Mouse (Mus musculus): ENCODE results near the gene Elmod2. TPM values are rescaled to one million over a fixed set of nuclear protein-coding genes. Genes with fewer than 3 reads are reported as not detected.

The Elmod2 gene
- 26.4 and 31.0 TPM in 2 replicates for polyA plus RNA-seq (2015; fragmentation: Nextera tagmentation; extraction: Ambion mirVana)

- WGBS = under 1% methylated on average over 85 of the region's 85 CpGs
- Histone ChIP-seq H3K27me3 (replicated peaks) (no peaks in the 10 kb centered on the region), H3K9me3 (no peaks in the 10 kb centered on the region), H3K27ac (peak within 1 kb of the TSS; percentile 78), H3K4me2 (peak within 1 kb of the TSS; percentile 80), H3K4me3 (peak within 1 kb of the TSS; percentile 66), H3K4me1 (peaks cover 24% of the 10 kb centered on the region), H3K36me3 (replicated peaks) (peaks cover 10% of the 10 kb centered on the region; the same call in 1 of the 2 replicates), H3K9ac (peak within 1 kb of the TSS; percentile 64)
- ATAC-seq (replicated peaks) = peak; percentile 99
Measured at GRCm38 (mm10) chr8:83331899-83332697, at the start of gene Elmod2. Gene Elmod2, minus strand, starts transcription at chr8:83332486.

- Histone ChIP-seq H3K27ac (no peak overlapping the region), H3K36me3 (replicated peaks) (no peaks in the 10 kb centered on the region), H3K4me2 (no peak overlapping the region), H3K4me1 (no peaks in the 10 kb centered on the region), H3K27me3 (replicated peaks) (no peaks in the 10 kb centered on the region), H3K4me3 (no peak overlapping the region), H3K9me3 (no peaks in the 10 kb centered on the region), H3K9ac (no peak overlapping the region)
- no peak for ATAC-seq (replicated peaks)
- WGBS = 82% methylated on average over 2 of the region's 2 CpGs
Measured at GRCm38 (mm10) chr8:83381016-83381415, 48.7 kb upstream of the Elmod2 start.

GRCm38 (mm10) chr8:83380141-83380540 is 47.9 kb upstream of the Elmod2 start:
- no peak for ATAC-seq (replicated peaks)
- 76% methylated on average over 4 of the region's 4 CpGs for WGBS
- no peaks in the 10 kb centered on the region for H3K9me3 ChIP-seq
- H3K4me2 ChIP-seq = no peak overlapping the region
- H3K9ac ChIP-seq = no peak overlapping the region
- no peaks in the 10 kb centered on the region for H3K4me1 ChIP-seq
- no peaks in the 10 kb centered on the region for H3K27me3 ChIP-seq (replicated peaks)
- no peak overlapping the region for H3K27ac ChIP-seq
- H3K4me3 ChIP-seq = no peak overlapping the region
- H3K36me3 ChIP-seq (replicated peaks) = no peaks in the 10 kb centered on the region

- Histone ChIP-seq H3K27ac (no peak overlapping the region), H3K4me2 (no peak overlapping the region), H3K27me3 (replicated peaks) (no peaks in the 10 kb centered on the region), H3K4me3 (no peak overlapping the region), H3K9ac (no peak overlapping the region), H3K9me3 (no peaks in the 10 kb centered on the region), H3K36me3 (replicated peaks) (no peaks in the 10 kb centered on the region), H3K4me1 (no peaks in the 10 kb centered on the region)
- no peak for ATAC-seq (replicated peaks)
Measured at GRCm38 (mm10) chr8:83377231-83377630, 44.9 kb upstream of the Elmod2 start.

- 68% methylated on average over 7 of the region's 7 CpGs for WGBS
Measured at GRCm38 (mm10) chr8:83363156-83363769, 31.0 kb upstream of the Elmod2 start.

GRCm38 (mm10) chr8:83351315-83351714 is 19.0 kb upstream of the Elmod2 start:
- H3K4me3 ChIP-seq = no peak overlapping the region
- H3K4me2 ChIP-seq = no peak overlapping the region
- no peak overlapping the region for H3K9ac ChIP-seq
- H3K27ac ChIP-seq = no peak overlapping the region
- no peak for ATAC-seq (replicated peaks)
- 96% methylated on average over 2 of the region's 2 CpGs for WGBS
- no peaks in the 10 kb centered on the region for H3K4me1 ChIP-seq
- no peaks in the 10 kb centered on the region for H3K9me3 ChIP-seq
- H3K36me3 ChIP-seq (replicated peaks) = no peaks in the 10 kb centered on the region
- H3K27me3 ChIP-seq (replicated peaks) = no peaks in the 10 kb centered on the region

More at GRCm38 (mm10) chr8:83363156-83363769, 31.0 kb upstream of the Elmod2 start:
- H3K4me2 ChIP-seq = no peak overlapping the region
- H3K36me3 ChIP-seq (replicated peaks) = no peaks in the 10 kb centered on the region
- no peaks in the 10 kb centered on the region for H3K27me3 ChIP-seq (replicated peaks)
- no peaks in the 10 kb centered on the region for H3K9me3 ChIP-seq
- no peaks in the 10 kb centered on the region for H3K4me1 ChIP-seq
- no peak overlapping the region for H3K27ac ChIP-seq
- H3K9ac ChIP-seq = no peak overlapping the region
- no peak for ATAC-seq (replicated peaks)
- no peak overlapping the region for H3K4me3 ChIP-seq

- 87% methylated on average over 18 of the region's 18 CpGs for WGBS
- no peaks in the 10 kb centered on the region for H3K36me3 ChIP-seq (replicated peaks)
- H3K9me3 ChIP-seq = no peaks in the 10 kb centered on the region
Measured at GRCm38 (mm10) chr8:83348263-83348662, 16.0 kb upstream of the Elmod2 start, which contains the start of gene Mgat4d. Gene Mgat4d, plus strand, starts transcription at chr8:83348471.

GRCm38 (mm10) chr8:83342693-83343092 is 10.4 kb upstream of the Elmod2 start:
- Histone ChIP-seq H3K27ac (no peak overlapping the region), H3K4me2 (no peak overlapping the region), H3K27me3 (replicated peaks) (no peaks in the 10 kb centered on the region), H3K9me3 (no peaks in the 10 kb centered on the region), H3K9ac (no peak overlapping the region), H3K4me3 (no peak overlapping the region), H3K4me1 (no peaks in the 10 kb centered on the region), H3K36me3 (replicated peaks) (no peaks in the 10 kb centered on the region)
- no peak for ATAC-seq (replicated peaks)

More at GRCm38 (mm10) chr8:83348263-83348662, 16.0 kb upstream of the Elmod2 start, which contains the start of gene Mgat4d:
- Histone ChIP-seq H3K4me3 (no peak within 1 kb of the TSS), H3K9ac (no peak within 1 kb of the TSS), H3K4me1 (no peaks in the 10 kb centered on the region), H3K27ac (no peak within 1 kb of the TSS), H3K27me3 (replicated peaks) (no peaks in the 10 kb centered on the region), H3K4me2 (no peak within 1 kb of the TSS)
- no peak for ATAC-seq (replicated peaks)

- 87% methylated on average over 3 of the region's 3 CpGs for WGBS
- ATAC-seq (replicated peaks) = no peak
Measured at GRCm38 (mm10) chr8:83342076-83342475, 9.8 kb upstream of the Elmod2 start.

GRCm38 (mm10) chr8:83332864-83333263 is 578 bp upstream of the Elmod2 start:
- ATAC-seq (replicated peaks) = peak; percentile 6; the same call in 1 of the 2 replicates
- WGBS = 6% methylated on average over 7 of the region's 7 CpGs

More at GRCm38 (mm10) chr8:83342076-83342475, 9.8 kb upstream of the Elmod2 start:
- no peaks in the 10 kb centered on the region for H3K9me3 ChIP-seq
- no peak overlapping the region for H3K9ac ChIP-seq
- H3K4me1 ChIP-seq = no peaks in the 10 kb centered on the region
- no peak overlapping the region for H3K27ac ChIP-seq
- no peaks in the 10 kb centered on the region for H3K27me3 ChIP-seq (replicated peaks)
- H3K4me2 ChIP-seq = no peak overlapping the region
- H3K4me3 ChIP-seq = no peak overlapping the region
- no peaks in the 10 kb centered on the region for H3K36me3 ChIP-seq (replicated peaks)

GRCm38 (mm10) chr8:83331567-83331898 is 753 bp downstream of the Elmod2 start:
- peaks cover 12% of the 10 kb centered on the region; the same call in 1 of the 2 replicates for H3K36me3 ChIP-seq (replicated peaks)
- H3K4me1 ChIP-seq = peaks cover 24% of the 10 kb centered on the region
- peak; percentile 25; the same call in 1 of the 2 replicates for ATAC-seq (replicated peaks)
- H3K9me3 ChIP-seq = no peaks in the 10 kb centered on the region
- H3K27ac ChIP-seq = peak overlapping the region; percentile 78
- peak overlapping the region; percentile 80 for H3K4me2 ChIP-seq
- 6% methylated on average over 7 of the region's 7 CpGs for WGBS
- H3K4me3 ChIP-seq = peak overlapping the region; percentile 66
- H3K27me3 ChIP-seq (replicated peaks) = no peaks in the 10 kb centered on the region
- H3K9ac ChIP-seq = peak overlapping the region; percentile 64

More at GRCm38 (mm10) chr8:83332864-83333263, 578 bp upstream of the Elmod2 start:
- Histone ChIP-seq H3K9ac (no peak overlapping the region), H3K36me3 (replicated peaks) (peaks cover 8% of the 10 kb centered on the region; the same call in 1 of the 2 replicates), H3K27me3 (replicated peaks) (no peaks in the 10 kb centered on the region), H3K27ac (no peak overlapping the region), H3K4me1 (peaks cover 24% of the 10 kb centered on the region), H3K4me2 (peak overlapping the region; percentile 80), H3K9me3 (no peaks in the 10 kb centered on the region), H3K4me3 (peak overlapping the region; percentile 66)

GRCm38 (mm10) chr8:83327889-83328288 is 4.4 kb downstream of the Elmod2 start:
- Histone ChIP-seq H3K4me3 (no peak overlapping the region), H3K36me3 (replicated peaks) (peaks cover 15% of the 10 kb centered on the region; the same call in 1 of the 2 replicates), H3K9ac (no peak overlapping the region), H3K27ac (no peak overlapping the region), H3K27me3 (replicated peaks) (no peaks in the 10 kb centered on the region), H3K4me2 (no peak overlapping the region), H3K4me1 (peaks cover 22% of the 10 kb centered on the region), H3K9me3 (no peaks in the 10 kb centered on the region)
- 94% methylated on average over 5 of the region's 5 CpGs for WGBS
- ATAC-seq (replicated peaks) = no peak

All from midbrain, embryonic 15.5 days (tissue).